Mouse (Mus musculus): ENCODE measurements around the gene Dop1b.

DNA sequence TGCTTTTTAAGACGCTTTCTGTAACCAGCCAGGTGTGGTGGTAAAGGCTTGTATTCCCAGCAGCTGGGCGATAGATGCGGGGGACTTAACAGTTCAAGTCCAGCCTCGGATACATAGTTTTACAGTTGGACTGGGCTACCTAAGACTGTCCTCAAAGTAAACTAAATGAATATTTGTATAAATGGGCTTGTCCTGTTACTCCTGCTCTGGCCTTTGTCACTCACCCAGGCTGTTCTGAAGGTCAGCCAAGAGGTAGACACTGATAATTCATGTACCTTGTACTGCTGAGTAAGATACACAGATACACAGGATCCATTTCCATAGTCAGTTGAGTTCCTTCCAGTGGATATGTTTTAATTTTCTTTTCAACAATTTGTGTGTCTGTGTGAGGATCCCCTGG is 14.5 kb downstream of the Dop1b start:
- TF ChIP-seq POLR2A (IDR thresholded peaks at IDR 0.05; ENCODE audit: borderline replicate concordance, insufficient read depth, low read length) (no peak), CTCF (IDR thresholded peaks at IDR 0.05; ENCODE audit: borderline replicate concordance, insufficient read depth, low read depth, low read length) (no peak)

All from cerebellum, adult 2 months (tissue).